Mouse (Mus musculus): ENCODE measurements around the gene Fam57b. TPM values are rescaled to one million over a fixed set of nuclear protein-coding genes. Genes with fewer than 3 reads are reported as not detected.

The Fam57b gene
- total and polyA plus RNA-seq, 3 experiments = 0.30 TPM; not detected in 2

- H3K27ac ChIP-seq (ENCODE audit: insufficient read depth, low read depth) = no peak overlapping the region
- no peak overlapping the region for H3K9ac ChIP-seq (ENCODE audit: insufficient read depth, low read depth)
- peaks cover 14% of the 10 kb centered on the region for H3K79me2 ChIP-seq (replicated peaks; ENCODE audit: control insufficient read depth, extremely low read depth, insufficient read depth, poor library complexity, severe bottlenecking)
- no peak for DNase-seq (ENCODE audit: extremely low read depth)
- no peak overlapping the region for H3K4me3 ChIP-seq (replicated peaks in 1 of 3; ENCODE audit: low read depth in 2 of 3, low read length in 2 of 3, poor library complexity in 1 of 3)
- H3K27me3 ChIP-seq (replicated peaks) = no peaks in the 10 kb centered on the region
- no peak for TF ChIP-seq MAZ (IDR thresholded peaks at IDR 0.05; ENCODE audit: low read depth, low read length)
- no peak for TF ChIP-seq CHD2 (IDR thresholded peaks at IDR 0.05; ENCODE audit: low read length)
- no peak for TF ChIP-seq TBP (conservative IDR thresholded peaks at IDR 0.05; ENCODE audit: low read depth, low read length)
- no peak for TF ChIP-seq JUND (conservative IDR thresholded peaks at IDR 0.05; ENCODE audit: low read depth, low read length)
- no peak for TF ChIP-seq ZMIZ1 (IDR thresholded peaks at IDR 0.05; ENCODE audit: low read depth, low read length)
- no peak for TF ChIP-seq E2F4 (IDR thresholded peaks at IDR 0.05; ENCODE audit: insufficient replicate concordance, low read depth, low read length)
- no peak for TF ChIP-seq SMC3 (IDR thresholded peaks at IDR 0.05; ENCODE audit: low read depth, low read length)
- TF ChIP-seq MYC (IDR thresholded peaks at IDR 0.05; ENCODE audit: low read depth, low read length) = no peak
- no peak for TF ChIP-seq USF1 (IDR thresholded peaks at IDR 0.05; ENCODE audit: low read depth, low read length)
- TF ChIP-seq CHD1 (IDR thresholded peaks at IDR 0.05; ENCODE audit: low read depth, low read length) = no peak
- no peak for TF ChIP-seq MAX (IDR thresholded peaks at IDR 0.05; ENCODE audit: low read length)
- TF ChIP-seq ETS1 (conservative IDR thresholded peaks at IDR 0.05; ENCODE audit: low read depth, low read length) = no peak
- no peak for TF ChIP-seq JUN (IDR thresholded peaks at IDR 0.05; ENCODE audit: insufficient read depth, low read depth, low read length)
- TF ChIP-seq MXI1 (IDR thresholded peaks at IDR 0.05; ENCODE audit: low read depth, low read length) = no peak
- no peak for TF ChIP-seq NELFE (IDR thresholded peaks at IDR 0.05; ENCODE audit: low read depth, low read length)
- no peak for TF ChIP-seq MEF2A (IDR thresholded peaks at IDR 0.05; ENCODE audit: borderline replicate concordance, low read depth, low read length)
- no peak for TF ChIP-seq RCOR1 (conservative IDR thresholded peaks at IDR 0.05; ENCODE audit: low read depth, low read length)
- H3K36me3 ChIP-seq (replicated peaks in 1 of 2; ENCODE audit: control insufficient read depth in 1 of 2, insufficient read depth in 1 of 2, low read length in 1 of 2) = peaks cover 81 to 97% of the 10 kb centered on the region in 2 experiments
- H3K4me1 ChIP-seq (ENCODE audit: control insufficient read depth in 1 of 2, insufficient read depth in 2 of 2) = peaks cover 4 to 15% of the 10 kb centered on the region in 2 experiments; a peak in 3 of 4 replicates
- no peaks in the 10 kb centered on the region for H3K9me3 ChIP-seq (replicated peaks; ENCODE audit: low read length)
- H3K4me2 ChIP-seq (ENCODE audit: insufficient read depth, low read depth, poor library complexity, severe bottlenecking) = no peak overlapping the region
- in situ Hi-C loops (cut with MboI; ENCODE audit: low pct_ligation_motif_present, low pct_unique_long_range_greater_than_20kb, low sequenced_read_pairs) = no loop called here
- dilution Hi-C loops (cut with MboI; ENCODE audit: extremely low pct_ligation_motif_present, extremely low pct_unique_long_range_greater_than_20kb, low sequenced_read_pairs) = no loop called here
Observed at GRCm38 (mm10) chr7:126877239-126877638, 79.8 kb downstream of the Fam57b start.

Other genes starting within 250 kb of the Fam57b start
Only the 20 nearest of the 33 such genes appear.
- 4.9 and 13.9 TPM in 2 replicates for gene Nupr1, start 166.8 kb upstream of the Fam57b start, total RNA-seq (2012; rRNA removed)
- 5.5 and 6.4 TPM in 2 replicates for gene Nupr1, start 166.8 kb upstream of the Fam57b start, total RNA-seq (2014; rRNA removed)
- gene Nupr1, start 166.8 kb upstream of the Fam57b start, polyA plus RNA-seq (2012; ENCODE audit: insufficient read length, low read depth) = 12.5 and 13.5 TPM in 2 replicates
- gene Sgf29, start 148.4 kb upstream of the Fam57b start, total RNA-seq (2012; rRNA removed) = 45.9 and 55.6 TPM in 2 replicates
- gene Sgf29, start 148.4 kb upstream of the Fam57b start, total RNA-seq (2014; rRNA removed) = 20.5 and 31.7 TPM in 2 replicates
- gene Sgf29, start 148.4 kb upstream of the Fam57b start, polyA plus RNA-seq (2012; ENCODE audit: insufficient read length, low read depth) = 70.0 and 71.7 TPM in 2 replicates
- 0.17 and 0.34 TPM in 2 replicates for gene Sult1a1, start 121.2 kb upstream of the Fam57b start, total RNA-seq (2012; rRNA removed)
- gene Sult1a1, start 121.2 kb upstream of the Fam57b start, total RNA-seq (2014; rRNA removed) = 0.80 and 0.87 TPM in 2 replicates
- 0.87 and 1.4 TPM in 2 replicates for gene Sult1a1, start 121.2 kb upstream of the Fam57b start, polyA plus RNA-seq (2012; ENCODE audit: insufficient read length, low read depth)
- gene Bola2, start 102.3 kb upstream of the Fam57b start, total RNA-seq (2012; rRNA removed) = 136 and 155 TPM in 2 replicates
- 60.4 and 72.8 TPM in 2 replicates for gene Bola2, start 102.3 kb upstream of the Fam57b start, total RNA-seq (2014; rRNA removed)
- 341 and 353 TPM in 2 replicates for gene Bola2, start 102.3 kb upstream of the Fam57b start, polyA plus RNA-seq (2012; ENCODE audit: insufficient read length, low read depth)
- gene Slx1b, start 101.9 kb upstream of the Fam57b start, total RNA-seq (2012; rRNA removed) = 5.0 and 5.6 TPM in 2 replicates
- gene Slx1b, start 101.9 kb upstream of the Fam57b start, total RNA-seq (2014; rRNA removed) = 4.4 and 4.7 TPM in 2 replicates
- 5.6 and 8.3 TPM in 2 replicates for gene Slx1b, start 101.9 kb upstream of the Fam57b start, polyA plus RNA-seq (2012; ENCODE audit: insufficient read length, low read depth)
- 287 and 312 TPM in 2 replicates for gene Coro1a, start 89.9 kb upstream of the Fam57b start, total RNA-seq (2012; rRNA removed)
- gene Coro1a, start 89.9 kb upstream of the Fam57b start, total RNA-seq (2014; rRNA removed) = 349 and 371 TPM in 2 replicates
- gene Coro1a, start 89.9 kb upstream of the Fam57b start, polyA plus RNA-seq (2012; ENCODE audit: insufficient read length, low read depth) = 203 and 228 TPM in 2 replicates
- gene Mapk3, start 38.1 kb upstream of the Fam57b start, total RNA-seq (2012; rRNA removed) = 13.2 and 25.3 TPM in 2 replicates
- 20.3 and 22.4 TPM in 2 replicates for gene Mapk3, start 38.1 kb upstream of the Fam57b start, total RNA-seq (2014; rRNA removed)
- 38.9 and 48.5 TPM in 2 replicates for gene Mapk3, start 38.1 kb upstream of the Fam57b start, polyA plus RNA-seq (2012; ENCODE audit: insufficient read length, low read depth)
- gene Gdpd3, start 31.3 kb upstream of the Fam57b start, total RNA-seq (2012; rRNA removed) = 1.0 and 1.5 TPM in 2 replicates
- 0.63 and 1.3 TPM in 2 replicates for gene Gdpd3, start 31.3 kb upstream of the Fam57b start, total RNA-seq (2014; rRNA removed)
- gene Gdpd3, start 31.3 kb upstream of the Fam57b start, polyA plus RNA-seq (2012; ENCODE audit: insufficient read length, low read depth) = 1.6 and 2.2 TPM in 2 replicates
- gene Ypel3, start 20.7 kb upstream of the Fam57b start, total RNA-seq (2012; rRNA removed) = 13.9 and 38.9 TPM in 2 replicates
- gene Ypel3, start 20.7 kb upstream of the Fam57b start, total RNA-seq (2014; rRNA removed) = 26.0 and 33.9 TPM in 2 replicates
- gene Ypel3, start 20.7 kb upstream of the Fam57b start, polyA plus RNA-seq (2012; ENCODE audit: insufficient read length, low read depth) = 40.5 and 44.0 TPM in 2 replicates
- 15.2 and 15.8 TPM in 2 replicates for gene Tbx6, start 16.2 kb upstream of the Fam57b start, total RNA-seq (2012; rRNA removed)
- 12.3 and 12.8 TPM in 2 replicates for gene Tbx6, start 16.2 kb upstream of the Fam57b start, total RNA-seq (2014; rRNA removed)
- gene Tbx6, start 16.2 kb upstream of the Fam57b start, polyA plus RNA-seq (2012; ENCODE audit: insufficient read length, low read depth) = 29.2 and 31.5 TPM in 2 replicates
- 201 and 213 TPM in 2 replicates for gene Ppp4c, start 5.2 kb upstream of the Fam57b start, total RNA-seq (2012; rRNA removed)
- 175 and 195 TPM in 2 replicates for gene Ppp4c, start 5.2 kb upstream of the Fam57b start, total RNA-seq (2014; rRNA removed)
- 161 and 168 TPM in 2 replicates for gene Ppp4c, start 5.2 kb upstream of the Fam57b start, polyA plus RNA-seq (2012; ENCODE audit: insufficient read length, low read depth)
- not detected in 2 replicates for gene 4930451I11Rik, start 34.0 kb downstream of the Fam57b start, total RNA-seq (2012; rRNA removed)
- gene 4930451I11Rik, start 34.0 kb downstream of the Fam57b start, total RNA-seq (2014; rRNA removed) = not detected in 2 replicates
- gene 4930451I11Rik, start 34.0 kb downstream of the Fam57b start, polyA plus RNA-seq (2012; ENCODE audit: insufficient read length, low read depth) = not detected in 2 replicates
- 1.9 and 3.4 TPM in 2 replicates for gene Doc2a, start 49.7 kb downstream of the Fam57b start, total RNA-seq (2012; rRNA removed)
- gene Doc2a, start 49.7 kb downstream of the Fam57b start, total RNA-seq (2014; rRNA removed) = not detected in 2 replicates
- gene Doc2a, start 49.7 kb downstream of the Fam57b start, polyA plus RNA-seq (2012; ENCODE audit: insufficient read length, low read depth) = not detected in 2 replicates
- 70.9 and 103 TPM in 2 replicates for gene Hirip3, start 64.3 kb downstream of the Fam57b start, total RNA-seq (2012; rRNA removed)
- gene Hirip3, start 64.3 kb downstream of the Fam57b start, total RNA-seq (2014; rRNA removed) = 42.4 and 44.7 TPM in 2 replicates
- gene Hirip3, start 64.3 kb downstream of the Fam57b start, polyA plus RNA-seq (2012; ENCODE audit: insufficient read length, low read depth) = 190 and 267 TPM in 2 replicates
- 73.9 and 109 TPM in 2 replicates for gene Ino80e, start 64.7 kb downstream of the Fam57b start, total RNA-seq (2012; rRNA removed)
- gene Ino80e, start 64.7 kb downstream of the Fam57b start, total RNA-seq (2014; rRNA removed) = 73.6 and 78.4 TPM in 2 replicates
- 216 and 243 TPM in 2 replicates for gene Ino80e, start 64.7 kb downstream of the Fam57b start, polyA plus RNA-seq (2012; ENCODE audit: insufficient read length, low read depth)
- 28.5 and 29.0 TPM in 2 replicates for gene Taok2, start 87.0 kb downstream of the Fam57b start, total RNA-seq (2012; rRNA removed)
- 13.6 and 15.3 TPM in 2 replicates for gene Taok2, start 87.0 kb downstream of the Fam57b start, total RNA-seq (2014; rRNA removed)
- 32.2 and 33.0 TPM in 2 replicates for gene Taok2, start 87.0 kb downstream of the Fam57b start, polyA plus RNA-seq (2012; ENCODE audit: insufficient read length, low read depth)
- 39.7 and 43.2 TPM in 2 replicates for gene Tmem219, start 125.2 kb downstream of the Fam57b start, total RNA-seq (2012; rRNA removed)
- 31.3 and 33.4 TPM in 2 replicates for gene Tmem219, start 125.2 kb downstream of the Fam57b start, total RNA-seq (2014; rRNA removed)
- 37.4 and 39.3 TPM in 2 replicates for gene Tmem219, start 125.2 kb downstream of the Fam57b start, polyA plus RNA-seq (2012; ENCODE audit: insufficient read length, low read depth)
- gene Kctd13, start 131.2 kb downstream of the Fam57b start, total RNA-seq (2012; rRNA removed) = 35.0 and 37.5 TPM in 2 replicates
- 16.4 and 19.0 TPM in 2 replicates for gene Kctd13, start 131.2 kb downstream of the Fam57b start, total RNA-seq (2014; rRNA removed)
- gene Kctd13, start 131.2 kb downstream of the Fam57b start, polyA plus RNA-seq (2012; ENCODE audit: insufficient read length, low read depth) = 35.2 and 40.4 TPM in 2 replicates
- gene Asphd1, start 151.9 kb downstream of the Fam57b start, total RNA-seq (2012; rRNA removed) = 0.08 TPM in 1 of 2 replicates, not detected in the other
- gene Asphd1, start 151.9 kb downstream of the Fam57b start, total RNA-seq (2014; rRNA removed) = not detected in 2 replicates
- 1.3 and 1.8 TPM in 2 replicates for gene Asphd1, start 151.9 kb downstream of the Fam57b start, polyA plus RNA-seq (2012; ENCODE audit: insufficient read length, low read depth)
- gene Sez6l2, start 152.9 kb downstream of the Fam57b start, total RNA-seq (2012; rRNA removed) = 7.2 and 8.8 TPM in 2 replicates
- gene Sez6l2, start 152.9 kb downstream of the Fam57b start, total RNA-seq (2014; rRNA removed) = 8.9 and 9.9 TPM in 2 replicates
- 29.2 and 29.3 TPM in 2 replicates for gene Sez6l2, start 152.9 kb downstream of the Fam57b start, polyA plus RNA-seq (2012; ENCODE audit: insufficient read length, low read depth)